Mouse (Mus musculus) left cerebral cortex, postnatal 4 days (tissue): ENCODE measurements around the gene Lck. TPM values are rescaled to one million over a fixed set of nuclear protein-coding genes. Genes with fewer than 3 reads are reported as not detected.
"Not testable (repeated sequence)": the region's sequence is repeated elsewhere in the genome, so short reads cannot be mapped to it uniquely, and the experiment has no call there.

Experiments used
- DNase-seq: peaks from one replicate; pipeline ENCODE4 v3.0.0-alpha.2; 2022
- intact Hi-C: fragments of 180-260 bp; cut with DNase I; formaldehyde crosslinking; loops from one replicate; pipeline ENCODE4 v1.15.1; 2025
- total RNA-seq, 2 experiments: library from RNA; stranded (reverse); gene quantifications; 2 replicates each; pipeline ENCODE4 v1.2.3; 2021

Lck gene
- total RNA-seq, 2 experiments from 2014 or later = 14.1 to 15.2 TPM

GRCm38 (mm10) chr4:129556532-129557223 lies 16.8 kb downstream of the Lck start:
- intact Hi-C loops = no loop called here
- peak; percentile 91 for DNase-seq

GRCm38 (mm10) chr4:129555862-129556531 lies 17.4 kb downstream of the Lck start:
- DNase-seq = no peak
- intact Hi-C loops = no loop called here

GRCm38 (mm10) chr4:129555421-129555861 lies 18.0 kb downstream of the Lck start:
- peak; percentile 52 for DNase-seq
- intact Hi-C loops = no loop called here

- intact Hi-C loops, DNase-seq: not testable (repeated sequence)
Observed at GRCm38 (mm10) chr4:129554512-129554911, 18.9 kb downstream of the Lck start.

GRCm38 (mm10) chr4:129550295-129550694 lies 23.1 kb downstream of the Lck start:
- intact Hi-C loops = no loop called here
- no peak for DNase-seq

- intact Hi-C loops = loop anchor here (5.0 kb wide), 1 partner anchor 53 kb away; the partner anchor contains the start of genes Eif3i and Tmem234
- DNase-seq = peak; percentile 15
Observed at GRCm38 (mm10) chr4:129549306-129549705, 24.1 kb downstream of the Lck start.

- intact Hi-C loops = loop anchor here (5.0 kb wide), 1 partner anchor 55 kb away; the partner anchor contains the start of genes Eif3i and Tmem234
- not testable (repeated sequence) for DNase-seq
Observed at GRCm38 (mm10) chr4:129547631-129548030, 25.8 kb downstream of the Lck start.

GRCm38 (mm10) chr4:129544106-129544505 lies 29.3 kb downstream of the Lck start:
- intact Hi-C loops = no loop called here
- no peak for DNase-seq

- DNase-seq = peak; percentile 100
- intact Hi-C loops = no loop called here
Observed at GRCm38 (mm10) chr4:129542592-129543141, 30.8 kb downstream of the Lck start, which contains the start of gene Hdac1. TSS of gene Hdac1 (minus strand) at chr4:129542713.

- intact Hi-C loops = no loop called here
- peak; percentile 21 for DNase-seq
Observed at GRCm38 (mm10) chr4:129541868-129542591, 31.4 kb downstream of the Lck start.

- intact Hi-C loops = no loop called here
- DNase-seq = peak; percentile 16
Observed at GRCm38 (mm10) chr4:129540012-129540411, 33.4 kb downstream of the Lck start.

GRCm38 (mm10) chr4:129528901-129529300 lies 44.5 kb downstream of the Lck start:
- intact Hi-C loops = not testable (repeated sequence)

GRCm38 (mm10) chr4:129525889-129526288 lies 47.6 kb downstream of the Lck start:
- DNase-seq = no peak
- intact Hi-C loops = no loop called here

More at GRCm38 (mm10) chr4:129528901-129529300, 44.5 kb downstream of the Lck start:
- not testable (repeated sequence) for DNase-seq

GRCm38 (mm10) chr4:129525338-129525737 lies 48.1 kb downstream of the Lck start:
- DNase-seq = no peak
- intact Hi-C loops = no loop called here

GRCm38 (mm10) chr4:129518519-129518918 lies 54.9 kb downstream of the Lck start:
- no peak for DNase-seq
- intact Hi-C loops = loop anchor here (10.0 kb wide), 1 partner anchor 86 kb away; the partner anchor contains the start of genes Eif3i and Tmem234

- intact Hi-C loops = loop anchor here (10.0 kb wide), 1 partner anchor 88 kb away; the partner anchor contains the start of genes Eif3i and Tmem234
Observed at GRCm38 (mm10) chr4:129516925-129517324, 56.5 kb downstream of the Lck start.

GRCm38 (mm10) chr4:129514300-129514898 lies 59.0 kb downstream of the Lck start:
- peak; percentile 77 for DNase-seq
- intact Hi-C loops = loop anchor here (10.0 kb wide), 1 partner anchor 90 kb away; the partner anchor contains the start of genes Eif3i and Tmem234

More at GRCm38 (mm10) chr4:129516925-129517324, 56.5 kb downstream of the Lck start:
- DNase-seq = no peak

GRCm38 (mm10) chr4:129513891-129514290 lies 59.5 kb downstream of the Lck start:
- intact Hi-C loops = loop anchor here (10.0 kb wide), 1 partner anchor 91 kb away; the partner anchor contains the start of genes Eif3i and Tmem234
- DNase-seq = no peak

- intact Hi-C loops = loop anchor here (10.0 kb wide), 1 partner anchor 92 kb away; the partner anchor contains the start of genes Eif3i and Tmem234
- DNase-seq = peak; percentile 97
Observed at GRCm38 (mm10) chr4:129513086-129513767, 60.2 kb downstream of the Lck start, which contains the start of gene Marcksl1. TSS of gene Marcksl1 (plus strand) at chr4:129513581.
